Mouse (Mus musculus) lung, postnatal 25 days (tissue): ENCODE measurements at regions not wholly inside any gene's neighbourhood (a gene's known extent, or its start where the extent isn't known, plus 50 kb on each side); places are given as distances from the start of the nearest gene placed in this dataset.

Source experiments
- DNase-seq: peaks from one replicate; pipeline ENCODE4 v3.0.0; 2022; ENCODE audit warnings: low spot score

GRCm38 (mm10) chr6:17157270-17157669 is 92.3 kb downstream of the Tes start:
- DNase-seq: no peak

DNA sequence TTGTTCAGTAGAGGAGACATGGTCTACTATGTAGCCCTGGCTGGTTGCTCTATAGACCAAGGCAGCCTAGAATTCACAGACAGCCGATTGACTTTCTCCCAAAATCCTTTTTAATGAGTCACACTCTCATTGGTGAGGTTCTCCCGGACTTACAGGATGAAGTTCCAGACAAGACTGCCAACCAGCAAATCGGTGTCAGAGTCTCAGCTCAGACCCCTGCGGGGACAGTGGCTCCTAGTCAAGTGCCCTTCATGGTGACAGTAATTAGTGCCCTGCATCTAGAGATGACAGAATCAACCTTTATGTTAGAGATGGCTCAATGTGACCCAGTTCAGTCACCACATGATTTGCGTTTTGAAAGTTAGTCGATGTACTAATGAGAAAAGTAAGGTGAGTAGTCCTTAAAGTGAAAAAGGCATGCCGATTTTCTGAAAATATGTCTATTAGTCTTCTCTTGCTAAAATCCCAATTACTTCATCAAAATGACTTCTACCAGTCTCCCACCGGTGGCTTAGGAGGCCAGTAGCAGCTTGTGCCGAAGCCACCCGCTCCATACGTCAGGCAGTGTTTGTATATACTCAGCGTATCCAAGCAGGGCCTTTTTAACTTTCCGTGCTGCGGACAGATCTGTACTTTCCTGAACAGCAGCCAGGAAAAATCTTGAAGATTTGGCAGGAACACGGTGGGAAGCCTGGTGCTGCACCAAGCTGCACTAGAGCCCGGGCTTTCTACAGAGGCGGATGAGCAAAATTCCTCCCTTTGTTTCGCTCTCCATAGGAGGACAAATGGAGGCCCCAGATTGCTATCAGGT is 105.2 kb downstream of the Tes start:
- DNase-seq: peak; percentile 93

DNA sequence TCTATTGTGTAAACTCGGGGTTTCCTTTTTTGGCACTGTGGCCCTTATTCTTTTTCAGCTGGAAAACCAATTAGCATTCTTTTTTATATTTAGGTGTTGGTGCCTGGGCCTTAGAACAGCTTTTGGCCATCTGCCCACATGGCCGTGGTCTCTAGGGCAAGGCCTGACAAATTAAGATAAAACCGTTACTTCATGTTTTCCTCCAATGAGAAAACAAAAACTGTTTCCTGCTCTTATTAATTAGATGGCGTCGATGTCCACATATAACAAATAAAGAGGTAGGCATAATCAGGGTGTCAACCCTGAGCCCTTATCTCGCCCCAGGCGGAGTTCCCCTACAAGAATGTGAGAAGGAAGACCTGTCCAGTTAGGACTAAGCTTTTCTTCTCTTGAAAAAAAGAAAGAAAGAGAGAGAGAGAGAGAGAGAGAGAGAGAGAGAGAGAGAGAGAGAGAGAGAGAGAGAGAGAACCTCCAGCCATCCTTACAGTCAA is 105.9 kb downstream of the Tes start:
- no peak for DNase-seq

GRCm38 (mm10) chr6:17171273-17172011 is 106.5 kb downstream of the Tes start:
- DNase-seq: peak; percentile 91

DNA sequence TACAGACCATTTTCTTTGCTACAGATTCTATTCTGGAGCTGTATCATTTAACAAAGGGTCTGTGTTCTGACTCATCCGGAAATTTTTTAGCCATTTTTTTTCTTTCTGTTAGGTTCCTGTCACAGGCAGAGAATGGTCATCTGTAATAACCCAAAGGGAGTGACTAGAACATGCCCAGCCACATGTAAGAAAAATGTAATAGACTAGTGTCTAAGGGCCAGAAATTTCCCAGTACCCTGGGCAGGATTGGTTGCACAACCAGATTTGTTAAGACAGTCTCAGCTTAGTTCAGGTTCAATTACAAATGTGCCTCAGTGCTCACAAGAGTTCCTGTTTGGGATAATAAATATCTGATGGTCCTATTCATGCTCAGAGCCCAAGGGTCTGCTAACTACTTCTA is 107.1 kb downstream of the Tes start:
- DNase-seq: peak; percentile 16

DNA sequence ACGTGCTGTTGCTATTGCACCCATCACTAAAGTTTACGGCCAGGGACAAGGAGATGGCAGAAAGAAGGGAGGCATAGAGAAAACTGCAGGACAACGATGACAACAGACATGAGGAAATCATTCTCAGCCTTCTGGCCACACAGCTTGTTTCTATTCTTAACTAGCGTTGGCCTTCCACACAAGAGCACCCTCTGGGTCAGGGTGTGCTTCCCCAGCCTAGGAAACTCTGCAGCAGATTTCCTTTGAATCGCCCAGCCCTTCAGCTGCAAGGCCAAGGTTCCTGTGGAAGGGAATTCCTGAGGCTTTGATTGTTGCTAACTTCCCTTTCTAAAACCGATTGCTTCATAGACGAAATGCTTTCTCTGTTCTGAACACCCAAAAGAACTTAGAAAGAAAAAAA is 103.8 kb upstream of the Cav2 start:
- DNase-seq: peak; percentile 71

GRCm38 (mm10) chr6:17179476-17179875 is 101.5 kb upstream of the Cav2 start:
- no peak for DNase-seq

GRCm38 (mm10) chr6:17186604-17187003 is 94.4 kb upstream of the Cav2 start:
- DNase-seq: no peak

DNA sequence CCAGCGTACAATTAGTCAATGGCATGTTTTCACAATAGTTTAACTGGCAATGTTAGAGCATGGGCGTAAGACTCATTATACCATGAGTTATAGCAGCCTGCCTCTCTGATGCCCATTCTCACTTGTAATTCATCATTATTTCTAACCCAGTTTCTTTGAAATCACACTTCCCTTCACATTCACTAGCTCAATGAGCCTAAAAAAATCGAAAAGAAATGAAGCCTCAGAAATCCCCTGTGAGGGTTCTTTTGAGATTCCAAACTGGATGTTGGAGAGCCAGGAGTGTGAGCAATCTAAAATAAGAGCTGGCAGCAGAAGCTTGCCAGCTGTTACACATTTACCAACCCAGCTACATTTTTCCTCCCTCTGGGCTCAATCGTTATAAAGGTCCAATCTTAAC is 93.9 kb upstream of the Cav2 start:
- DNase-seq: no peak

GRCm38 (mm10) chr6:17195538-17195937 is 85.4 kb upstream of the Cav2 start:
- DNase-seq: no peak

DNA sequence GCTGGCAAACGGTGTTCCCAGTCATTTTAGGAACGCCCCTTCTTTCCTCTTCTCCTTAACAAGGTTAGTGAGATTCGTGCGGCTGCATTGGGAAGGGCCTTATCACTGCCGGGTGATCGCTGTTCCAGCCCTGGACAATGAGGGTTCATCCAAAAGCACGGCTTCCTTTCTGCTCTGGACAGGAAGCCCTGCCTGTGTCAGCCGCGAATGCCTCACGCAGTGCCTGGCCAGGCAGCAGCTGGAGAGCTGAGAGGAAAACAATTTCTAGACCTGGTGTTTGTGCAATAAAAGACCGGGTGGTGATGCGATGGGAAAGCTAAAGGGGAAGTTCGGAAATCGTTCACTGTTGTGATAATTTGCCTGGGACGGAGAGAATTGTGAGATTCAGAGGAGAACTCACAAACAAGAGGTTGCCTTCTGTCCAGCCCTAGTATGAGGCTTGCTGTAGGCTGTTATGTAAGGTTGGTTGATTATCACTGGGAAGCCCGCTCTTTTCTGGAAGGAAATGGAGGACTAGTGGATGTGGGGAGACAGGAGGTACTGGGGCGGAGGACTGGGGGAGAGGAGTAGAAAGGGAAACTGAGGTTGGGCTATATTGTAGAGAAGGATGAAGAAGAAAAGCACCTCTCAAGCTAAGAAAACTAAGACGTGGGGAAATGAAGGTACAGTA is 83.1 kb upstream of the Cav2 start:
- peak; percentile 88 for DNase-seq

GRCm38 (mm10) chr6:17198876-17199275 is 82.1 kb upstream of the Cav2 start:
- no peak for DNase-seq

DNA sequence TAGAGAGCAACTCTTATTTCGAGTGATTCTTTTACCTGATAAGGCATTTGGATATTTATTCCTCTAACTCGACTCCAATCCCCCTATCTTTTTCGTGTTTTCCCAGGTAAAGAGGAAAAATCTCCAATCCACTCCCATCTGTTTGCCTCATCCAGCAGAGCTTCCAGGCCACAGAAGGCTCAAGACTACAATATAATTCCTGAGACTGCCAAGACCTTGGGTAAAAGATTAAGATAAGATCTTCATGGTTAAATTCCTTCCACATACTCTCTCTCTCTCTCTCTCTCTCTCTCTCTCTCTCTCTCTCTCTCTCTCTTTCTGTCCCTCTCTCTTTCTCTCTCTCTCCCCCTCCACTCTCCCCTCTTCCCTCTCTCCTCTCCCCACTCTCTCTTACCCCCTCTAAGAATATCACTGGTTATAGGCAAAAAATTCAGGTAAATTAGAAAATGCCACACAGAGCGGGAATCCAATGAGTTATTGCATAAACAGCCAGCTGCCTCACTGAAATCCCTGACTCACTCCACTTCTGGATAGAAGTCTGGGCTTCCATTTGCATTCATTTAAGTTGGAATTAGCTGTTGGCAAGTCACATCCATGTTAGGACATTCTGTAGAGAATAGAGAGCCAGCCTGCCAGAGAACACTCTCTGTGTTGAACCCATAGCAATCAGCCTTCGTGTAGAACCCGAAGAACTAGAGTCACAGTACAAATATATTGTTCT is 78.9 kb upstream of the Cav2 start:
- no peak for DNase-seq

DNA sequence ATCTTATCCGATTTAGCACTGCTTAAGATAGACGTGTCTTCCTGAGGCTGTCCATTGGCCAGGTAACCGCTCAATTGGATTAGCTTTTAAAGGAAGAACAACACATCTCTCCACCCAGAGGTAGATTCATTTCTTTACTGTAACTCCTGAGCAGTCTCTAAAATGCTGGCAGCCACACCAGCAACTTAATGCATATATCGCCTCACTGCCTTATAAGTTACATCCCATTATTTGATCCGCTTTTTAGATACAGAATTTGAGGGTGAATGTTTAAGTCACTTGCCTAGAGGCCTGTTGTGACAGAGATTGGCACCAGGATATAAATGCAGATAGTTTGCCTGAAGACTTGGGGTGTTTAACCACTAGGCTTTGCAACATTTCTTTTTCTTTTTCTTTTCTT is 77.7 kb upstream of the Cav2 start:
- no peak for DNase-seq

- DNase-seq: no peak
These were observed 76.9 kb upstream of the Cav2 start for GRCm38 (mm10) chr6:17203900-17204686.

DNA sequence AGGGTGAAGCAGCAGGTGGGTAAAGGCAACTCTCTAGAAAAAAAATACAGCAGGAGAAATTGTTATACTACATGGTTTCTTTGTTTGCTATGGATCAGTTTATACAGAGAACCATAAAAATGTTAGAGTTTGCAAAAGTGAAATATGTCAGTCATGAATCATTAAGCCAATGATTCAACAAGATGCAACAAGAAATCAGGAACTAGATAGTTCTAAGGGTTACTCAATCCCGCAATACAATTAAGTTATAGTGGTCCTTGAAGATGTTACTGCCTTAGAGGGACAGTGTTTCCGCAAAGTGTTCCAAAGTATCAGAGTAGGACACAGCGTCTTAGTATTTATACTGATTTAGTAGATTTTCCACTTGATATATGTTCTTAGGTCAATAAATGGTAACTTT is 74.1 kb upstream of the Cav2 start:
- DNase-seq: no peak

DNA sequence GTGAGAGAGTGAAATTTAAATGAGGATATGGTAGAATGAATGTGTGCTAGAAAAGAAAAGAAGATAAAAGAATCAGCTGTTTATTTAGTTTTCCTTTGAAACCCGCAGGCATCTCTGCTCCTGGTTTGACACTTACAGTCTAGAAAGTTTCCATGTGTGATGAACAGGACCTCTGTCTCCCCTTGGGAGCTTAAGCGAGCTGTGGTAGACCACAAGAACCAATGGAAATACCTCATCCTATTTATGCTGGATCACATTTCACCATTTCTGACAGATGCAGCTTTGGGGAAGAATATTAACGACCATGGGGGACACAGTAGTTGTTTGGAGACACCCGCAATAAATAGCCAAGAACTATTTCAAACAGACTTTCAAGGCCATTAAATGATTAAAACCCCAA is 71.2 kb upstream of the Cav2 start:
- DNase-seq: no peak

- DNase-seq: peak; percentile 46
These were observed 69.6 kb upstream of the Cav2 start for GRCm38 (mm10) chr6:17211346-17211745.

- no peak for DNase-seq
These were observed 66.2 kb upstream of the Cav2 start for GRCm38 (mm10) chr6:17214774-17215173.

DNA sequence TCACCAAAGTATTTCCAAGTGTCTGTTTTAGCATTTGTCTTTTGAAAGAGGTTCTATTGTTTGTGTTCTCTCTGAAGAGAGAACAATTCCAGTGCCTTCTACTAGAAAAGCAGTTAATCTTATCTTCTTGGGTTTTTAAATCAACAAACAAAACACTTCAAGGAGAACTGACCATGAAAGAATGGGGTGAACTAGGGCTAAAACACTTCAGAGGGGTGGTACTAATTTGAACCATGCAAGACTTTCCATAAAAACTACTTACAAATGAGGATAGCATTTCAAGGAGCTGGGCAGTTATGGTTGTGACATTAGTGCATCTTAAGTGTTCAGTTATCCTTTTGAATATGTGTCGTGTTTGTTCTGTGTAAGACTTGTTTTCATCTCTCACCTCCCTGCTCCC is 64.5 kb upstream of the Cav2 start:
- DNase-seq: peak; percentile 31

DNA sequence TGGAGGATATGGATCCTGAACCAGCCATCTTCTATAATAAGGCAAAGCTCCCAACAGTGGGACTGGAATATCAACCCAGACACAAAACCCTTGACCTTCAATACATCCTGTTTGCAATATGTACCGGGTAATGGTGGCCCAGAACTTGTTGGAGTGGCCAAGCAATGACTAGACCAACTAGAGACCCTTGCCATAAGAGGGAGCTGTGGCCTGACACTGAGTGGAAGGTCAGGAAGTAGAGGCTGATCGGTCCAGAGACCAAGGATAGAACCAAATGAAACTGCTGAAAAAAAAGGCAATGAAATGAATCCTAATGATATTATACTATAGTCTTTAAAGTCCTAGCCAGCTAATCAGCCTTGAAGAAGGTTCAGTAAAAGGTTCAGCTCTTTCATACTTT is 57.2 kb upstream of the Cav2 start:
- peak; percentile 27 for DNase-seq
